ENCODE assay signal across 8 mouse cellular contexts in the genomic region with DNA sequence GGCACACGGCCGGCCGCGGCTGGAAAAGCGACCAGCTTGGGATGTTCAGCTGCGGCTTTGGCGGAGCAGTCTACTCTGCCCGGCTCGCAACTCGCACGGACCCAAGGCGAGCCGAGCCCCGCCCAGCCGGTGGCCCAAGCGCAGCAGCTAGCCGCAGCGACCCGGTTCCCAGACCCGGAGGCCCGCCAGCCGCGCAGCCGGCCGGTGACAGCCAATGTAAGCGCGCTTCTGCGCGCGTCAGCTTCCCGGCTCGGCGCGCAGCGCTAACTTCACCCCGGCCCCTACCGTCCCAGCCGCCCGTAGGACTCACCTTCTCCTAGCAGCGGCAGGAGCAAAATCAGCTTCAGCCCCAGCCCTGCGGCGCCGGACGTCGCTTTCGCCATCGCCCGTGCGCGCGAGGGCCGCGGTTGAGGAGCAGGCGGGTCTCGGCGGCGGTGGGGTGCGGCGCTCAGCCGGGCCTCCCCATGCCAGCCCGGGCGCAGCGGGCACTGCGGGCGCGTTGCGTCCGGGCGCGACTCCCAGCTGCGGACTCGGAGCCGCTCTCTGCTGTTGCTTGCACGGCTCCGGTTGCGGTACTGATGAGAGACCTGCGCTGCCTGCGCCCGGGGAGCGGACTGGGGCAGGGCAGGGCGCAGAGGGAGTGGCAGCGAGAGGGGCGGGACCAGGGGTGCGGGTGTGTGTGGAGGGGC. TPM values are rescaled to one million over a fixed set of nuclear protein-coding genes. Genes with fewer than 3 reads are reported as not detected.
DNase-seq lines count a peak whose midpoint lies in the region; ATAC-seq and TF ChIP-seq lines count a peak whose summit lies in the region.

No protein-coding gene starts in this region.

- no peaks in the 10 kb centered on the region for H3K79me2 ChIP-seq in C2C12 (ENCODE audit: control insufficient read depth, insufficient read depth)

- no peaks in the 10 kb centered on the region for H3K36me3 ChIP-seq in C2C12 (ENCODE audit: control insufficient read depth, insufficient read depth)
- H3K36me3 ChIP-seq in intestine, postnatal 0 days (ENCODE audit: control insufficient read depth, insufficient read depth), result no peaks in the 10 kb centered on the region
- H3K36me3 ChIP-seq in lung, embryonic 15.5 days, result no peaks in the 10 kb centered on the region

- H3K79me3 ChIP-seq in C2C12 (ENCODE audit: low read depth), result no peaks in the 10 kb centered on the region

- no peaks in the 10 kb centered on the region for H3K9me3 ChIP-seq in intestine, postnatal 0 days (ENCODE audit: control insufficient read depth)
- no peaks in the 10 kb centered on the region for H3K9me3 ChIP-seq in lung, embryonic 15.5 days

- no peak for DNase-seq in Patski (ENCODE audit: low read depth, low spot score)
- DNase-seq in embryo, embryonic 10.5 days (ENCODE audit: low spot score), result peak; percentile 56
- DNase-seq in heart, adult 18-20 months, result peak; percentile 60 to 61
- peak; percentile 55 for DNase-seq in retina, embryonic 14.5 days (ENCODE audit: low spot score)
- DNase-seq in B cell, adult 2 months, result no peak

- H3K4me1 ChIP-seq in intestine, postnatal 0 days (replicated peaks; ENCODE audit: control insufficient read depth, insufficient read depth, low read length), result peaks cover 7% of the 10 kb centered on the region; the same call in 1 of the 2 replicates
- peaks cover 12% of the 10 kb centered on the region for H3K4me1 ChIP-seq in lung, embryonic 15.5 days

- ATAC-seq in Patski, result peak; percentile 37
- ATAC-seq in intestine, postnatal 0 days, result peak; percentile 90
- ATAC-seq in lung, embryonic 15.5 days (ENCODE audit: borderline replicate concordance, extremely low read depth, low FRiP score, low TSS enrichment), result peak; percentile 81

- peak overlapping the region; percentile 37; the same call in 1 of the 2 replicates for H3K9ac ChIP-seq in intestine, postnatal 0 days (ENCODE audit: low read depth, low read length)
- H3K9ac ChIP-seq in lung, embryonic 15.5 days, result peak overlapping the region; percentile 40

- no peak overlapping the region for H3K4me3 ChIP-seq in C2C12 (ENCODE audit: insufficient read depth, poor library complexity, severe bottlenecking)
- peak overlapping the region; percentile 65 for H3K4me3 ChIP-seq in intestine, postnatal 0 days (ENCODE audit: low read depth, low read length)
- peak overlapping the region; percentile 58 for H3K4me3 ChIP-seq in lung, embryonic 15.5 days

- CTCF ChIA-PET in Patski (lab: Charles Lee), result interaction anchor here (1.1 kb wide), 1 partner anchor 182 kb away, joined by 4 read pairs; no protein-coding TSS in a partner anchor

- peak overlapping the region; percentile 54; the same call in 1 of the 2 replicates for H3K27ac ChIP-seq in intestine, postnatal 0 days (ENCODE audit: low read depth, low read length)
- no peak overlapping the region for H3K27ac ChIP-seq in lung, embryonic 15.5 days

- under 1% methylated on average over 83 of the region's 84 CpGs for WGBS in intestine, postnatal 0 days
- WGBS in lung, embryonic 15.5 days, result under 1% methylated on average over 80 of the region's 84 CpGs

- H3K4me2 ChIP-seq in intestine, postnatal 0 days (replicated peaks; ENCODE audit: low read depth), result peak overlapping the region; percentile 99
- H3K4me2 ChIP-seq in lung, embryonic 15.5 days, result peak overlapping the region; percentile 99

- peak overlapping the region; percentile 27 for H3ac ChIP-seq in C2C12 (ENCODE audit: control insufficient read depth, insufficient read length, low read depth)

- POLR2A ChIA-PET in Patski (lab: Charles Lee), result interaction anchor here (0.6 kb wide), 1 partner anchor 230 kb away, joined by 3 read pairs; no protein-coding TSS in a partner anchor

- peaks cover 57% of the 10 kb centered on the region for H3K27me3 ChIP-seq in C2C12 (ENCODE audit: control insufficient read depth, insufficient read depth, insufficient read length)
- H3K27me3 ChIP-seq in Patski, result peaks cover 44% of the 10 kb centered on the region
- H3K27me3 ChIP-seq in intestine, postnatal 0 days (replicated peaks; ENCODE audit: control insufficient read depth, insufficient read depth, low read length), result peaks cover 25% of the 10 kb centered on the region; the same call in 1 of the 2 replicates
- H3K27me3 ChIP-seq in lung, embryonic 15.5 days, result peaks cover 72% of the 10 kb centered on the region

- TF ChIP-seq CTCF in C2C12 (IDR thresholded peaks at IDR 0.05; ENCODE audit: control insufficient read depth, insufficient read depth, insufficient read length) (no peak), Patski (IDR thresholded peaks at IDR 0.05) (no peak)
- no peak for TF ChIP-seq CTCF in intestine, postnatal 0 days (IDR thresholded peaks at IDR 0.05; ENCODE audit: low read depth)

- in situ Hi-C loops in Patski (cut with MboI; ENCODE audit: low pct_unique_long_range_greater_than_20kb), result no loop called here

TF ChIP-seq in C2C12, 6 proteins besides CTCF, POLR2A, EP300 and RAD21:
- TF ChIP-seq MYOD1 (IDR thresholded peaks at IDR 0.05; ENCODE audit: control insufficient read depth, insufficient read length, low read depth), result no peak
- no peak for TF ChIP-seq CEBPB (IDR thresholded peaks at IDR 0.05; ENCODE audit: low read depth)

RNA-seq across cellular contexts. Expression of gene Ret, which starts 0.6 kb away (rescaled TPM):
- polyA plus RNA-seq in C2C12 (2012; fragmentation: generic; extraction: Trizol), result 0.25 TPM
- 0.10 TPM for polyA plus RNA-seq in Patski (2021)
- 1 to 10 TPM; 3.3 to 5.3 TPM for total RNA-seq in heart, adult 18-20 months (2021)
- polyA plus RNA-seq in intestine, postnatal 0 days (2015; fragmentation: Nextera tagmentation; extraction: Ambion mirVana), result 12.0 and 13.5 TPM in 2 replicates
- polyA plus RNA-seq in lung, embryonic 15.5 days (2015; fragmentation: Nextera tagmentation; extraction: Ambion mirVana), result 2.4 and 2.6 TPM in 2 replicates

RNA-seq across cellular contexts. Expression of gene Csgalnact2, which starts 58.0 kb away (rescaled TPM):
- polyA plus RNA-seq in C2C12 (2012; fragmentation: generic; extraction: Trizol) (4.6 TPM), Patski (2021) (11.7 TPM)
- 10 to 100 TPM; 17.5 to 17.9 TPM for total RNA-seq in heart, adult 18-20 months (2021)
- polyA plus RNA-seq in intestine, postnatal 0 days (2015; fragmentation: Nextera tagmentation; extraction: Ambion mirVana), result 7.0 and 8.0 TPM in 2 replicates
- polyA plus RNA-seq in lung, embryonic 15.5 days (2015; fragmentation: Nextera tagmentation; extraction: Ambion mirVana), result 20.8 and 21.1 TPM in 2 replicates

Comparison
In these comparisons a context has a peak if more than half of its experiments do, and no peak if none do; other contexts are left out.
1. ATAC-seq: peak in every context shown above with its lines; median percentile 90 in intestine, postnatal 0 days; 81 in lung, embryonic 15.5 days; 37 in Patski.
2. DNase-seq: peak in embryo, embryonic 10.5 days (single experiment), heart, adult 18-20 months (2 of 2) and retina, embryonic 14.5 days (single experiment); none in Patski (single experiment) and B cell, adult 2 months (0 of 2).